Mouse (Mus musculus) olfactory bulb, adult 2 months (tissue): Measurements from ENCODE around the gene Gm3618. TPM values are rescaled to one million over a fixed set of nuclear protein-coding genes. Genes with fewer than 3 reads are reported as not detected.
"Not testable (repeated sequence)": the region's sequence is repeated elsewhere in the genome, so short reads cannot be mapped to it uniquely, and the experiment has no call there.

Experiments
- H3K27ac ChIP-seq: fragments of 200-500 bp; 2 replicates; pipeline ENCODE4 v1.5.1; 2012; ENCODE audit warnings: low read depth, low read length; ENCODE audit not compliant: insufficient read depth
- H3K4me1 ChIP-seq: fragments of 200-500 bp; 2 replicates; pipeline ENCODE4 v1.6.1; 2012; ENCODE audit warnings: low read length; ENCODE audit not compliant: control insufficient read depth, insufficient read depth
- H3K4me3 ChIP-seq: fragments of 200-500 bp; 2 replicates; pipeline ENCODE4 v1.5.1; 2012; ENCODE audit warnings: mild to moderate bottlenecking, low read depth, low read length, moderate library complexity; ENCODE audit not compliant: insufficient read depth
- whole genome bisulfite sequencing: fragments of 180-500 bp; shearing (Covaris S2); methylation state at CpG from one replicate; pipeline ENCODE4 v1.1.7; 2018; 5-methylcytosine and 5-hydroxymethylcytosine counted together
- polyA plus RNA-seq: library from polyadenylated mRNA; stranded (reverse); fragments of >200 nt; gene quantifications from 2 replicates; pipeline ENCODE4 v1.2.4, GENCODE M21; 2012; ENCODE audit warnings: low replicate concordance; ENCODE audit not compliant: missing spikeins, insufficient read depth, insufficient read length

The Gm3618 gene
- not detected in 2 replicates for polyA plus RNA-seq

GRCm38 (mm10) chr14:6343578-6343977, at the start of gene Gm3618:
Gene Gm3618, minus strand, starts transcription at chr14:6343678.
- H3K4me3 ChIP-seq, H3K27ac ChIP-seq, H3K4me1 ChIP-seq: not testable (repeated sequence)
- no CpG with 5 or more reads among the region's 10 CpGs for WGBS

- not testable (repeated sequence) for H3K4me3 ChIP-seq, H3K4me1 ChIP-seq, H3K27ac ChIP-seq
- 82% methylated on average over 2 of the region's 4 CpGs for WGBS
Measured at GRCm38 (mm10) chr14:6390219-6390618, 46.7 kb upstream of the Gm3618 start, which contains the start of gene Gm16440. Gene Gm16440, minus strand, starts transcription at chr14:6390319.

GRCm38 (mm10) chr14:6304743-6305142, 38.7 kb downstream of the Gm3618 start, which contains the start of gene Gm21103:
Gene Gm21103, minus strand, starts transcription at chr14:6304843.
- H3K27ac ChIP-seq, H3K4me3 ChIP-seq, H3K4me1 ChIP-seq: not testable (repeated sequence)
- 81% methylated on average over 2 of the region's 2 CpGs for WGBS

GRCm38 (mm10) chr14:6286931-6287715, 56.4 kb downstream of the Gm3618 start, which contains the start of gene Gm3411:
Gene Gm3411, minus strand, starts transcription at chr14:6287250.
- H3K27ac ChIP-seq, H3K4me1 ChIP-seq: not testable (repeated sequence)
- WGBS: 1% methylated on average over 51 of the region's 57 CpGs
- H3K4me3 ChIP-seq: peak within 1 kb of the TSS; percentile 34

Other genes starting within 250 kb of the Gm3618 start
- gene Gm8206, start 249.7 kb downstream of the Gm3618 start, polyA plus RNA-seq: not detected in 2 replicates
- not detected in 2 replicates for gene Gm3468, start 235.0 kb downstream of the Gm3618 start, polyA plus RNA-seq
- not detected in 2 replicates for gene Gm3476, start 217.9 kb downstream of the Gm3618 start, polyA plus RNA-seq
- not detected in 2 replicates for gene Gm21560, start 124.4 kb downstream of the Gm3618 start, polyA plus RNA-seq
- gene Gm3411, start 56.4 kb downstream of the Gm3618 start, polyA plus RNA-seq: not detected in 2 replicates
- gene Gm21103, start 38.8 kb downstream of the Gm3618 start, polyA plus RNA-seq: not detected in 2 replicates
- not detected in 2 replicates for gene Gm16440, start 46.6 kb upstream of the Gm3618 start, polyA plus RNA-seq
- not detected in 2 replicates for gene Gm3591, start 68.8 kb upstream of the Gm3618 start, polyA plus RNA-seq
- gene Gm3594, start 100.9 kb upstream of the Gm3618 start, polyA plus RNA-seq: not detected in 2 replicates
- not detected in 2 replicates for gene Gm8356, start 193.6 kb upstream of the Gm3618 start, polyA plus RNA-seq
- gene Gm3629, start 246.9 kb upstream of the Gm3618 start, polyA plus RNA-seq: not detected in 2 replicates